In genomic region chr2:158168741-158169211, GRCm38 (mm10) we compare ENCODE assay signal across 8 mouse cellular contexts. TPM values are rescaled to one million over a fixed set of nuclear protein-coding genes. Genes with fewer than 3 reads are reported as not detected.
DNase-seq lines count a peak whose midpoint lies in the region; ATAC-seq lines count a peak whose summit lies in the region.

No protein-coding gene starts in this region.

- no peak overlapping the region for H3K9ac ChIP-seq in heart, embryonic 14.5 days (ENCODE audit: low read length)
- H3K9ac ChIP-seq in neural tube, embryonic 15.5 days (replicated peaks) = no peak overlapping the region

- H3K27ac ChIP-seq in heart, embryonic 14.5 days (replicated peaks in 1 of 2; ENCODE audit: control insufficient read depth in 1 of 2, insufficient read depth in 1 of 2, low read depth in 2 of 2, low read length in 2 of 2) = peak overlapping the region; percentile 63 to 75
- H3K27ac ChIP-seq in neural tube, embryonic 15.5 days (replicated peaks) = no peak overlapping the region

- peak; percentile 85 for ATAC-seq in heart, embryonic 14.5 days (ENCODE audit: insufficient number of reproducible peaks, insufficient read depth, low FRiP score, low read depth)
- no peak for ATAC-seq in neural tube, embryonic 15.5 days (ENCODE audit: low FRiP score)

- WGBS in heart, embryonic 14.5 days = 15% methylated on average over 8 of the region's 8 CpGs
- WGBS in neural tube, embryonic 15.5 days = 71% methylated on average over 8 of the region's 8 CpGs

- H3K27me3 ChIP-seq in heart, embryonic 14.5 days (ENCODE audit: control insufficient read depth, insufficient read depth, low read length) = no peaks in the 10 kb centered on the region
- H3K27me3 ChIP-seq in neural tube, embryonic 15.5 days (replicated peaks) = no peaks in the 10 kb centered on the region

- DNase-seq in heart, adult 18-20 months = peak; percentile 67 to 75
- no peak for DNase-seq in heart, postnatal 25 days (ENCODE audit: low spot score)
- peak; percentile 88 for DNase-seq in NIH3T3 (ENCODE audit: low read depth)
- DNase-seq in lung, postnatal 25 days (ENCODE audit: low spot score) = peak; percentile 35
- DNase-seq in frontal cortex, postnatal 25 days (ENCODE audit: low spot score in 2 of 2) = no peak
- DNase-seq in left cerebral cortex, adult 18-20 months (ENCODE audit: low spot score in 2 of 2) = no peak

- intact Hi-C loops in heart, postnatal 25 days (cut with DNase I) = no loop called here

- H3K9me3 ChIP-seq in heart, embryonic 14.5 days (ENCODE audit: control insufficient read depth, low read length) = no peaks in the 10 kb centered on the region
- H3K9me3 ChIP-seq in neural tube, embryonic 15.5 days (replicated peaks) = no peaks in the 10 kb centered on the region

- no peaks in the 10 kb centered on the region for H3K36me3 ChIP-seq in heart, embryonic 14.5 days (ENCODE audit: control insufficient read depth, insufficient read depth, low read length)
- H3K36me3 ChIP-seq in neural tube, embryonic 15.5 days = no peaks in the 10 kb centered on the region

- no peak overlapping the region for H3K4me3 ChIP-seq in heart, embryonic 14.5 days (ENCODE audit: control insufficient read depth in 1 of 2, insufficient read depth in 1 of 2, low read depth in 1 of 2, low read length in 2 of 2)
- no peak overlapping the region for H3K4me3 ChIP-seq in neural tube, embryonic 15.5 days (replicated peaks)

- H3K4me1 ChIP-seq in heart, embryonic 14.5 days (ENCODE audit: control insufficient read depth in 2 of 2, insufficient read depth in 2 of 2, low read length in 2 of 2) = peaks cover 27 to 33% of the 10 kb centered on the region in 2 experiments
- peaks cover 7% of the 10 kb centered on the region; the same call in 1 of the 2 replicates for H3K4me1 ChIP-seq in neural tube, embryonic 15.5 days

- H3K4me2 ChIP-seq in heart, embryonic 14.5 days (ENCODE audit: low read length) = 0 out of 2 replicates have a peak overlapping the region, but pooled peaks have one; percentile 3
- H3K4me2 ChIP-seq in neural tube, embryonic 15.5 days = no peak overlapping the region

RNA-seq across cellular contexts. Expression of gene Tgm2, which starts 22.5 kb away (rescaled TPM):
- total RNA-seq in heart, adult 18-20 months (2021) = 100 to 1,000 TPM; 247 to 266 TPM
- total RNA-seq in heart, postnatal 25 days (2021) = 100 to 1,000 TPM; 238 to 253 TPM
- 140 and 160 TPM in 2 replicates for polyA plus RNA-seq in heart, embryonic 14.5 days (2014; fragmentation: Nextera tagmentation; extraction: Ambion mirVana)
- 7.8 and 13.9 TPM in 2 replicates for polyA plus RNA-seq in neural tube, embryonic 15.5 days (2015; fragmentation: Nextera tagmentation; extraction: Ambion mirVana)
- 10 to 100 TPM; 10.7 to 10.8 TPM for total RNA-seq in left cerebral cortex, adult 18-20 months (2021)

Comparison
In these comparisons a context has a peak if more than half of its experiments do, and no peak if none do; other contexts are left out.
1. DNase-seq: peak in heart, adult 18-20 months (2 of 2), NIH3T3 (single experiment) and lung, postnatal 25 days (single experiment); none in heart, postnatal 25 days (single experiment), frontal cortex, postnatal 25 days (0 of 2) and left cerebral cortex, adult 18-20 months (0 of 2).
2. RNA of gene Tgm2, which starts 22.5 kb away (total RNA-seq): 247 to 266 TPM in heart, adult 18-20 months and 238 to 253 TPM in heart, postnatal 25 days; 10.7 to 10.8 TPM in left cerebral cortex, adult 18-20 months; every median in the first group is over 10 times any median in the second.